Mouse (Mus musculus): ENCODE measurements around the gene Cd300c2.
"Not testable (repeated sequence)": the region's sequence is repeated elsewhere in the genome, so short reads cannot be mapped to it uniquely, and the experiment has no call there.

Gene Cd300c2

GRCm38 (mm10) chr11:115001474-115002040, at the start of gene Cd300c2:
Cd300c2 (minus strand) TSS chr11:115001880.
- DNase-seq: no peak

GRCm38 (mm10) chr11:115049282-115049895, 47.7 kb upstream of the Cd300c2 start:
- DNase-seq: no peak

DNA sequence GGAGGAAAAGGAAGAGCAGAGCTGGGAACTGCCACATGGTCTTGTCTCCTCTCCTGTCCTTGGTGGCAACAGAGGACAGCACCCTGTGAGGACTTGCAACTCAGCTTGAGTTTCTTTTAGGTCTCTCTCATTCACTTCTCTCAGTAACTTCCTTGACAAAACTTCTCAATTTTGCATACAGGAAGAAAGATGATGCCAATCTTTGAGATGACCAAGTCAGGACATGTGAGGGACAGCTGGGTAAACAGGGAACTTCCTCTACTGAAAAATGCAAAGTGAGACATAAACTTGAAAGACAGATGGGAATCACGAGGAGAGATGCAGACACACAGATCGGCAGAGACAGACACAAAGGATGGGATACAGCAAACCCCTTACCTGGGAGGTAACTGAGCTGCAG, 46.6 kb upstream of the Cd300c2 start, which contains the start of gene Cd300ld3:
TSS of gene Cd300ld3 (minus strand) at position 151 of the 400 bp plus-strand sequence.
- no peak for DNase-seq

- not testable (repeated sequence) for DNase-seq
Measured at GRCm38 (mm10) chr11:115037669-115038068, 36.0 kb upstream of the Cd300c2 start, which contains the start of gene Cd300ld5. Cd300ld5 (minus strand) TSS chr11:115037769.

DNA sequence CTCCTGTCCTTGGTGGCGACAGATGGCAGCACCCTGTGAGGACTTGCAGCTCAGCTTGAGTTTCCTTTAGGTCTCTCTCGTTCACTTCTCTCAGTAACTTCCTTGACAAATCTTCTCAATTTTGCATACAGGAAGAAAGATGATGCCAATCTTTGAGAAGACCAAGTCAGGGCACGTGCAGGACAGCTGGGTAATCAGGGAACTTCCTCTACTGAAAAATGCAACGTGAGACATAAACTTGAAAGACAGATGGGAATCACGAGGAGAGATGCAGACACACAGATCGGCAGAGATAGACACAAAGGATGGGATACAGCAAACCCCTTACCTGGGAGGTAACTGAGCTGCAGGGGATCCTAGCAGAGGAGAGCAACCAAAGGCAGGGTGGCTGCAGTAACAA, 25.2 kb upstream of the Cd300c2 start, which contains the start of gene Cd300ld4:
TSS of gene Cd300ld4 (minus strand) at position 101 of the 400 bp plus-strand sequence.
- DNase-seq: not testable (repeated sequence)

GRCm38 (mm10) chr11:115016093-115016492, 14.4 kb upstream of the Cd300c2 start, which contains the start of gene Cd300ld2:
Cd300ld2 (minus strand) TSS chr11:115016193.
- not testable (repeated sequence) for DNase-seq

- no peak for DNase-seq
Measured at GRCm38 (mm10) chr11:115004070-115004469, 2.4 kb upstream of the Cd300c2 start.

GRCm38 (mm10) chr11:114989793-114990192, 11.9 kb downstream of the Cd300c2 start, which contains the start of gene Cd300ld:
Cd300ld (minus strand) TSS chr11:114989922.
- no peak for DNase-seq

DNA sequence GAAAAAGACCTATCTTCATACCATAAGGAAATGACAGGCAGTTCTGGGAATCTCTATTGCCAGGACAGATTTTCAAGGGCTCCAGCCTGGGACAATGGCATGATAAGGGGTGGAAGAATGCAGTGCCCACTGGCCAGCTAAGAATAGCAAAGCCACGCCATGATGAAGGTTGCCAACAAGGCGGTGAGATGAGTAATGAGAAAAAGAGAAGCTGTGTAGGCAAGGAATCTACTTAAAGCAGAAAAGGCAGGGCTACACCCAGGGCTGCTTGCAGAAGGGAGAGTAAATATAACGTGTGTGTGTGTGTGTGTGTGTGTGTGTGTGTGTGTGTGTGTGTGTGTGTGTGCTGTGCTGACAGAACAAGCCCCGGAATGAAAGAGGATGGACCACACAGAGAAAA, 19.8 kb downstream of the Cd300c2 start:
- no peak for DNase-seq

- DNase-seq: no peak
Measured at GRCm38 (mm10) chr11:114972726-114973125, 29.0 kb downstream of the Cd300c2 start.

- no peak for DNase-seq
Measured at GRCm38 (mm10) chr11:114968752-114969207, 32.9 kb downstream of the Cd300c2 start, which contains the start of gene Cd300c. Cd300c (minus strand) TSS chr11:114969157.

- no peak for DNase-seq
Measured at GRCm38 (mm10) chr11:114965182-114965828, 36.4 kb downstream of the Cd300c2 start.

DNA sequence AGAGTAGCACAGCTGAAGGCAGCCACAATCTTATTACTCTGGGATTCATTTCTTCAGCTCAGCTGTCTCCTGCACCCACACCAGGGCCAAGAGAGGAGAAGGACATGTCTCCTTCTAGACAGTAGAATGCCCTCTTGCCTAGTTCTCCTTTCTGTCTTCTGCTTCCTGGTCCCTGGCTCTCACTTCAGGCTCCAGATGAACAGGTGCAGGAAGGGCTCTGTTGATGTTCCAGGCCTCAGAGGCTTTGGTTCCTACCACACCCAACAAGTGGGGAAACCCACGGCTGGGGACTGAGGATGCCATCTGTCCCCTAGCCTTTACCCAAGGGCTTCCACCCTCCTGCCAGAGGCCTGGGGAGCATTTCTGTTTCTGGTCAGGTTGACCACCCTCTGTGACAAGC, 41.3 kb downstream of the Cd300c2 start:
- no peak for DNase-seq
